Comparison of ENCODE assay signal across 9 mouse cellular contexts in the genomic region with DNA sequence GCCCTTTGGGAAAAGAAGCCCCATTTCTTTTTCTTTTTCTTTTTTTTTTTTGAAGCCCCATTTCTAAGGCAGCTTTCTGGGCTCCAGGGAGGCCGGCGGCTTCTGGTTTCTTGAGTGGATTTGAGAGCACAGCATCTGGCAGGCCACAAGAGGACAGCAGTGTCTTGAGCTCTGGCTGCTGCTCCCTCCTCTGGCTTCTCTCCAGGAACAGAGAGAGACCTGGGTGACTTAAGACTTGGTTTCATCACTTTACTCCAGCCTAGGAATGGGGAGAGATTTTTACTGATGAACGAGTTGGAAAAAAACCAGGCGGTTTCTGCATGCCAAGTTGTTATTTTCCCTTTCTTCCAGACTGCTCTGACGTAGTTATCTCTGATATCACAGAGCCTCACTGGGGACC.
DNase-seq lines count a peak whose midpoint lies in the region; ATAC-seq lines count a peak whose summit lies in the region.
"Had no signal": no experiment of that assay in that cellular context is flagged by ENCODE, and none has a peak within 500 bp of the region (broad histone marks: within the 10 kb centered on the region; RNA-seq: fewer than 3 reads in every experiment).

No protein-coding gene starts in this region.

- H3K4me3 ChIP-seq in liver, embryonic 12.5 days, result no peak overlapping the region
- H3K4me3 ChIP-seq in neural tube, embryonic 11.5 days (ENCODE audit: low read depth, low read length), result no peak overlapping the region
- H3K4me3 ChIP-seq: limb, embryonic 12.5 days had no signal

- no peaks in the 10 kb centered on the region for H3K36me3 ChIP-seq in liver, embryonic 12.5 days
- H3K36me3 ChIP-seq in neural tube, embryonic 11.5 days (ENCODE audit: control insufficient read depth, insufficient read depth, low read length), result no peaks in the 10 kb centered on the region
- H3K36me3 ChIP-seq: limb, embryonic 12.5 days had no signal

- H3K9me3 ChIP-seq in liver, embryonic 12.5 days (replicated peaks), result no peaks in the 10 kb centered on the region
- H3K9me3 ChIP-seq in neural tube, embryonic 11.5 days (ENCODE audit: control insufficient read depth, low read length), result no peaks in the 10 kb centered on the region
- H3K9me3 ChIP-seq: limb, embryonic 12.5 days had no signal

- no peaks in the 10 kb centered on the region for H3K4me1 ChIP-seq in liver, embryonic 12.5 days
- H3K4me1 ChIP-seq in neural tube, embryonic 11.5 days (ENCODE audit: control insufficient read depth, insufficient read depth, low read length), result no peaks in the 10 kb centered on the region

- no peak for ATAC-seq in liver, embryonic 12.5 days
- no peak for ATAC-seq in neural tube, embryonic 11.5 days (ENCODE audit: insufficient read depth, low FRiP score, low TSS enrichment)

- no peak overlapping the region for H3K4me2 ChIP-seq in liver, embryonic 12.5 days
- no peak overlapping the region for H3K4me2 ChIP-seq in neural tube, embryonic 11.5 days (ENCODE audit: low read depth)
- H3K4me2 ChIP-seq: limb, embryonic 12.5 days had no signal

- DNase-seq in liver, result peak; percentile 5
- DNase-seq in adrenal gland, postnatal 14 days, result peak; percentile 73
- DNase-seq in gastrocnemius, postnatal 36 days, result peak; percentile 17 to 51
- DNase-seq in kidney, postnatal 4 days, result peak; percentile 59 to 75
- peak; percentile 12 for DNase-seq in neural tube, embryonic 11.5 days (ENCODE audit: low spot score)
- DNase-seq in yolk sac, embryonic 10.5 days (ENCODE audit: low spot score), result peak; percentile 62
- DNase-seq in spleen, adult 12 weeks (ENCODE audit: low spot score), result no peak

- no peak overlapping the region for H3K27ac ChIP-seq in liver, embryonic 12.5 days
- H3K27ac ChIP-seq in neural tube, embryonic 11.5 days (ENCODE audit: low read depth, low read length), result no peak overlapping the region
- H3K27ac ChIP-seq: limb, embryonic 12.5 days had no signal

- no peaks in the 10 kb centered on the region for H3K27me3 ChIP-seq in liver, embryonic 12.5 days (replicated peaks)
- no peaks in the 10 kb centered on the region for H3K27me3 ChIP-seq in neural tube, embryonic 11.5 days (ENCODE audit: control insufficient read depth, insufficient read depth, low read length)

- H3K9ac ChIP-seq in liver, embryonic 12.5 days, result no peak overlapping the region
- no peak overlapping the region for H3K9ac ChIP-seq in neural tube, embryonic 11.5 days (ENCODE audit: low read length)
- H3K9ac ChIP-seq: limb, embryonic 12.5 days had no signal

- WGBS in liver, embryonic 12.5 days (ENCODE audit: insufficient replicate concordance), result 40% methylated on average over 5 of the region's 5 CpGs
- 66% methylated on average over 5 of the region's 5 CpGs for WGBS in neural tube, embryonic 11.5 days

- intact Hi-C loops in gastrocnemius, postnatal 36 days (cut with DNase I), result loop anchor here (10.0 kb wide), 1 partner anchor 417 kb away; a partner anchor contains a TSS
